Mouse (Mus musculus): ENCODE measurements around the gene Mast4. TPM values are rescaled to one million over a fixed set of nuclear protein-coding genes. Genes with fewer than 3 reads are reported as not detected.

The Mast4 gene
- total and polyA plus RNA-seq, 3 experiments: 8.5 to 33.1 (median 23.6) TPM

GRCm38 (mm10) chr13:103085540-103086121, 248.7 kb downstream of the Mast4 start:
- Histone ChIP-seq H3K4me3 (no peak overlapping the region), H3K27ac (peak overlapping the region; percentile 24; the same call in 1 of the 2 replicates), H3K27me3 (ENCODE audit: control insufficient read depth, insufficient read depth, low read length) (no peaks in the 10 kb centered on the region), H3K36me3 (ENCODE audit: control insufficient read depth, insufficient read depth, low read length) (no peaks in the 10 kb centered on the region; the same call in none of the 2 replicates), H3K9ac (ENCODE audit: low read depth, low read length) (peak overlapping the region; percentile 20; the same call in 1 of the 2 replicates), H3K4me1 (ENCODE audit: control insufficient read depth, insufficient read depth, low read length) (peaks cover 21% of the 10 kb centered on the region), H3K79me2 (replicated peaks; ENCODE audit: control insufficient read depth, insufficient read depth, low read length) (no peaks in the 10 kb centered on the region; the same call in 1 of the 2 replicates)
- intact Hi-C loops (cut with DNase I): no loop called here
- peak in 1 of 2 experiments; percentile 27 for DNase-seq
- no peak for TF ChIP-seq EP300 (IDR thresholded peaks at IDR 0.05; ENCODE audit: insufficient read depth, low read depth, low read length)
- no peak for TF ChIP-seq POLR2A (IDR thresholded peaks at IDR 0.05; ENCODE audit: insufficient read depth, low read depth, low read length)
- no peak for TF ChIP-seq CTCF (IDR thresholded peaks at IDR 0.05)
- 27% methylated on average over 15 of the region's 15 CpGs for WGBS

GRCm38 (mm10) chr13:103082891-103083290, 251.4 kb downstream of the Mast4 start:
- H3K27ac ChIP-seq: peak overlapping the region; percentile 38; the same call in 1 of the 2 replicates
- DNase-seq: peak in 1 of 2 experiments; percentile 40
- TF ChIP-seq CTCF (IDR thresholded peaks at IDR 0.05) (no peak), EP300 (IDR thresholded peaks at IDR 0.05; ENCODE audit: insufficient read depth, low read depth, low read length) (peak; percentile 83), POLR2A (IDR thresholded peaks at IDR 0.05; ENCODE audit: insufficient read depth, low read depth, low read length) (peak; percentile 27; the same call in 1 of the 2 replicates)
- no peaks in the 10 kb centered on the region for H3K79me2 ChIP-seq (replicated peaks; ENCODE audit: control insufficient read depth, insufficient read depth, low read length)
- H3K4me1 ChIP-seq (ENCODE audit: control insufficient read depth, insufficient read depth, low read length): peaks cover 21% of the 10 kb centered on the region
- no peak overlapping the region for H3K4me3 ChIP-seq
- no peaks in the 10 kb centered on the region for H3K27me3 ChIP-seq (ENCODE audit: control insufficient read depth, insufficient read depth, low read length)
- no peaks in the 10 kb centered on the region; the same call in none of the 2 replicates for H3K36me3 ChIP-seq (ENCODE audit: control insufficient read depth, insufficient read depth, low read length)
- WGBS: 49% methylated on average over 5 of the region's 6 CpGs
- no peak overlapping the region for H3K9ac ChIP-seq (ENCODE audit: low read depth, low read length)
- intact Hi-C loops (cut with DNase I): no loop called here

GRCm38 (mm10) chr13:103079806-103080205, 254.5 kb downstream of the Mast4 start:
- TF ChIP-seq CTCF (IDR thresholded peaks at IDR 0.05) (no peak), EP300 (IDR thresholded peaks at IDR 0.05; ENCODE audit: insufficient read depth, low read depth, low read length) (no peak), POLR2A (IDR thresholded peaks at IDR 0.05; ENCODE audit: insufficient read depth, low read depth, low read length) (no peak)
- H3K79me2 ChIP-seq (replicated peaks; ENCODE audit: control insufficient read depth, insufficient read depth, low read length): 0 out of 2 replicates have a peak, but pooled peaks cover 1% of the 10 kb centered on the region
- no peak overlapping the region for H3K27ac ChIP-seq
- 23% methylated on average over 4 of the region's 4 CpGs for WGBS
- no peaks in the 10 kb centered on the region for H3K27me3 ChIP-seq (ENCODE audit: control insufficient read depth, insufficient read depth, low read length)
- no peak overlapping the region for H3K4me3 ChIP-seq
- H3K9ac ChIP-seq (ENCODE audit: low read depth, low read length): no peak overlapping the region
- peak in 1 of 2 experiments; percentile 23 for DNase-seq
- H3K36me3 ChIP-seq (ENCODE audit: control insufficient read depth, insufficient read depth, low read length): no peaks in the 10 kb centered on the region; the same call in none of the 2 replicates
- intact Hi-C loops (cut with DNase I): no loop called here
- peaks cover 12% of the 10 kb centered on the region for H3K4me1 ChIP-seq (ENCODE audit: control insufficient read depth, insufficient read depth, low read length)

GRCm38 (mm10) chr13:103078815-103079214, 255.5 kb downstream of the Mast4 start:
- intact Hi-C loops (cut with DNase I): no loop called here
- TF ChIP-seq CTCF (IDR thresholded peaks at IDR 0.05) (no peak), EP300 (IDR thresholded peaks at IDR 0.05; ENCODE audit: insufficient read depth, low read depth, low read length) (no peak), POLR2A (IDR thresholded peaks at IDR 0.05; ENCODE audit: insufficient read depth, low read depth, low read length) (no peak)
- H3K27ac ChIP-seq: no peak overlapping the region
- no peak overlapping the region for H3K9ac ChIP-seq (ENCODE audit: low read depth, low read length)
- DNase-seq: no peak
- WGBS: 92% methylated on average over 6 of the region's 6 CpGs
- no peak overlapping the region for H3K4me3 ChIP-seq
- H3K36me3 ChIP-seq (ENCODE audit: control insufficient read depth, insufficient read depth, low read length): no peaks in the 10 kb centered on the region; the same call in none of the 2 replicates
- 0 out of 2 replicates have a peak, but pooled peaks cover 1% of the 10 kb centered on the region for H3K79me2 ChIP-seq (replicated peaks; ENCODE audit: control insufficient read depth, insufficient read depth, low read length)
- peaks cover 8% of the 10 kb centered on the region for H3K4me1 ChIP-seq (ENCODE audit: control insufficient read depth, insufficient read depth, low read length)
- no peaks in the 10 kb centered on the region for H3K27me3 ChIP-seq (ENCODE audit: control insufficient read depth, insufficient read depth, low read length)

GRCm38 (mm10) chr13:103073461-103073860, 260.8 kb downstream of the Mast4 start:
- no peak overlapping the region for H3K27ac ChIP-seq
- no peak for DNase-seq
- WGBS: 55% methylated on average over 4 of the region's 4 CpGs
- no peak overlapping the region for H3K4me3 ChIP-seq
- no peak overlapping the region for H3K9ac ChIP-seq (ENCODE audit: low read depth, low read length)
- TF ChIP-seq EP300 (IDR thresholded peaks at IDR 0.05; ENCODE audit: insufficient read depth, low read depth, low read length): no peak
- TF ChIP-seq CTCF (IDR thresholded peaks at IDR 0.05): no peak
- TF ChIP-seq POLR2A (IDR thresholded peaks at IDR 0.05; ENCODE audit: insufficient read depth, low read depth, low read length): no peak
- intact Hi-C loops (cut with DNase I): no loop called here
- peaks cover 5% of the 10 kb centered on the region for H3K4me1 ChIP-seq (ENCODE audit: control insufficient read depth, insufficient read depth, low read length)
- 0 out of 2 replicates have a peak, but pooled peaks cover 1% of the 10 kb centered on the region for H3K79me2 ChIP-seq (replicated peaks; ENCODE audit: control insufficient read depth, insufficient read depth, low read length)
- H3K36me3 ChIP-seq (ENCODE audit: control insufficient read depth, insufficient read depth, low read length): no peaks in the 10 kb centered on the region; the same call in 1 of the 2 replicates
- H3K27me3 ChIP-seq (ENCODE audit: control insufficient read depth, insufficient read depth, low read length): no peaks in the 10 kb centered on the region

- 81% methylated on average over 3 of the region's 3 CpGs for WGBS
- H3K27me3 ChIP-seq (ENCODE audit: control insufficient read depth, insufficient read depth, low read length): no peaks in the 10 kb centered on the region
- DNase-seq: no peak
- H3K79me2 ChIP-seq (replicated peaks; ENCODE audit: control insufficient read depth, insufficient read depth, low read length): no peaks in the 10 kb centered on the region
- intact Hi-C loops (cut with DNase I): no loop called here
- no peak overlapping the region for H3K27ac ChIP-seq
- no peak overlapping the region for H3K9ac ChIP-seq (ENCODE audit: low read depth, low read length)
- peaks cover 10% of the 10 kb centered on the region for H3K4me1 ChIP-seq (ENCODE audit: control insufficient read depth, insufficient read depth, low read length)
- H3K4me3 ChIP-seq: no peak overlapping the region
- TF ChIP-seq CTCF (IDR thresholded peaks at IDR 0.05) (peak; percentile 43), POLR2A (IDR thresholded peaks at IDR 0.05; ENCODE audit: insufficient read depth, low read depth, low read length) (no peak)
- no peaks in the 10 kb centered on the region; the same call in 1 of the 2 replicates for H3K36me3 ChIP-seq (ENCODE audit: control insufficient read depth, insufficient read depth, low read length)
Observed at GRCm38 (mm10) chr13:103071783-103072182, 262.5 kb downstream of the Mast4 start.

Measured in heart, adult 2 months (tissue).